Mouse (Mus musculus) ES-E14 (cell line): Measurements from ENCODE around the gene Tmprss2. TPM values are rescaled to one million over a fixed set of nuclear protein-coding genes. Genes with fewer than 3 reads are reported as not detected.

Experiments
- DNase-seq: peaks from one replicate; pipeline ENCODE4 v3.0.0-alpha.2; 2013; ENCODE audit warnings: low read depth, low spot score
- H3K27ac ChIP-seq: 2 replicates; pipeline ENCODE4 v1.5.1; 2012; ENCODE audit warnings: low read depth, mild to moderate bottlenecking, low read length, moderate library complexity, mixed read lengths; ENCODE audit not compliant: poor library complexity, insufficient read depth, severe bottlenecking
- H3K36me3 ChIP-seq: 2 replicates; pipeline ENCODE4 v1.6.1; 2012; ENCODE audit warnings: mild to moderate bottlenecking, low read length, moderate library complexity, mixed read lengths; ENCODE audit not compliant: control insufficient read depth, poor library complexity, insufficient read depth, severe bottlenecking
- H3K4me1 ChIP-seq, 2 experiments: fragments of 150-350 bp in 1 of 2; sonication (generic) in 1 of 2; 2 replicates each; pipeline ENCODE4 v1.6.1; 2012; ENCODE audit warnings: low read length in 2 of 2, mild to moderate bottlenecking in 1 of 2, mixed read lengths in 1 of 2; ENCODE audit not compliant: control insufficient read depth in 2 of 2, insufficient read depth in 2 of 2, poor library complexity in 1 of 2
- H3K4me3 ChIP-seq, 2 experiments: fragments of 150-350 bp in 1 of 2; sonication (generic) in 1 of 2; 2 replicates each; pipeline ENCODE4 v1.5.1; 2012; ENCODE audit warnings: low read length in 2 of 2, low read depth in 1 of 2, mild to moderate bottlenecking in 1 of 2, mixed read lengths in 1 of 2; ENCODE audit not compliant: insufficient read depth in 1 of 2, poor library complexity in 1 of 2, severe bottlenecking in 1 of 2
- H3K9ac ChIP-seq: 2 replicates; pipeline ENCODE4 v1.6.1; 2012; ENCODE audit warnings: low read depth, mild to moderate bottlenecking, low read length, mixed read lengths; ENCODE audit not compliant: poor library complexity, insufficient read depth, severe bottlenecking
- H3K9me3 ChIP-seq: fragments of 150-350 bp; sonication (generic); 2 replicates; pipeline ENCODE4 v1.6.1; 2012; ENCODE audit warnings: low read depth, mild to moderate bottlenecking, low read length; ENCODE audit not compliant: control insufficient read depth, insufficient read depth
- CHD2 ChIP-seq: IDR thresholded peaks from 2 replicates; pipeline ENCODE4 v1.6.1; 2014; ENCODE audit warnings: mild to moderate bottlenecking, low read depth, low read length, inconsistent platforms
- HCFC1 ChIP-seq: IDR thresholded peaks from 2 replicates; pipeline ENCODE4 v1.6.1; 2012; ENCODE audit warnings: low read length, inconsistent platforms, borderline replicate concordance; ENCODE audit not compliant: insufficient read depth
- MAFK ChIP-seq: IDR thresholded peaks from 2 replicates; pipeline ENCODE4 v1.6.1; 2014; ENCODE audit warnings: mild to moderate bottlenecking, low read depth, low read length, inconsistent platforms; ENCODE audit not compliant: insufficient read depth
- ZC3H11A ChIP-seq: IDR thresholded peaks from 2 replicates; pipeline ENCODE4 v1.6.1; 2012; ENCODE audit warnings: low read depth, mild to moderate bottlenecking, inconsistent platforms, low read length, borderline replicate concordance
- ZNF384 ChIP-seq: IDR thresholded peaks from 2 replicates; pipeline ENCODE4 v1.6.1; 2012; ENCODE audit warnings: low read depth, low read length, inconsistent platforms
- in situ Hi-C, 2 experiments: fragments of 600-800 bp; cut with MboI; formaldehyde crosslinking; loops; one replicate each; pipeline ENCODE4 v1.15.1; 2025; ENCODE audit warnings: low sequenced_read_pairs in 2 of 2, inconsistent platforms in 1 of 2; ENCODE audit not compliant: unreplicated experiment in 2 of 2
- total RNA-seq: library from RNA; depleted of rRNA; stranded (reverse); fragments of 300-350 nt; gene quantifications from 2 replicates; pipeline ENCODE4 v1.2.3, GENCODE M21; 2012

The Tmprss2 gene
- total RNA-seq, 1 experiment, result 1.7 TPM

GRCm38 (mm10) chr16:97644681-97645080 is 33.7 kb upstream of the Tmprss2 start:
- H3K27ac ChIP-seq, result no peak overlapping the region
- DNase-seq, result no peak
- no peaks in the 10 kb centered on the region for H3K4me1 ChIP-seq
- no peaks in the 10 kb centered on the region for H3K36me3 ChIP-seq
- no peaks in the 10 kb centered on the region for H3K9me3 ChIP-seq
- H3K4me3 ChIP-seq, result no peak overlapping the region
- no peak overlapping the region for H3K9ac ChIP-seq
- in situ Hi-C loops, result no loop called here
- TF ChIP-seq CHD2 (no peak), HCFC1 (no peak), MAFK (no peak), ZC3H11A (no peak), ZNF384 (no peak)

DNA sequence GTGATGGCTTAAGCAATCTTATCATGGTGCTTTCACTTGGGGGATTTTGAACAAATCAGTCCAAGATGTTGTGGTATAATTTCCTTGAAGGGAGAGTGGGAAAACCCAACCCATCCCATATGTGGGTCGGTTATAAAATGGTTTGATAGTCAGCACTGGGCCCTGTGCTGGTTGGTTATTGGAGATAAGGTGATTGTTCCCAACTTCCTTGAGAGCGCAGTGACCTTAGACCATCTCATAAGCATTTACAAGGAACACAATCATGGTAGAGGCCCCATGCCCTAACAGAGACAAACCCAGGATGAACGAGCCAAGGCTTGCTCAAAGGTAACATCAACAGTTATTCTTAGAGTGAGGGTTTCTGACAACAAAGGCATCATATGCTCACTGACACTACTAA is 28.6 kb upstream of the Tmprss2 start:
- no peaks in the 10 kb centered on the region for H3K36me3 ChIP-seq
- no peak overlapping the region for H3K4me3 ChIP-seq
- no peaks in the 10 kb centered on the region for H3K9me3 ChIP-seq
- TF ChIP-seq CHD2, result no peak
- no peak for TF ChIP-seq MAFK
- TF ChIP-seq ZC3H11A, result no peak
- TF ChIP-seq ZNF384, result no peak
- no peak for TF ChIP-seq HCFC1
- no peak overlapping the region for H3K9ac ChIP-seq
- H3K4me1 ChIP-seq, result no peaks in the 10 kb centered on the region
- no peak overlapping the region for H3K27ac ChIP-seq
- in situ Hi-C loops, result no loop called here
- no peak for DNase-seq

GRCm38 (mm10) chr16:97632880-97633484 is 22.0 kb upstream of the Tmprss2 start:
- Histone ChIP-seq H3K4me1 (no peaks in the 10 kb centered on the region; a peak in 1 of 4 replicates), H3K36me3 (no peaks in the 10 kb centered on the region), H3K27ac (no peak overlapping the region), H3K9me3 (no peaks in the 10 kb centered on the region), H3K9ac (no peak overlapping the region), H3K4me3 (no peak overlapping the region)
- DNase-seq, result no peak
- in situ Hi-C loops, result no loop called here
- TF ChIP-seq ZC3H11A (no peak), ZNF384 (no peak), CHD2 (no peak), MAFK (no peak), HCFC1 (no peak)

DNA sequence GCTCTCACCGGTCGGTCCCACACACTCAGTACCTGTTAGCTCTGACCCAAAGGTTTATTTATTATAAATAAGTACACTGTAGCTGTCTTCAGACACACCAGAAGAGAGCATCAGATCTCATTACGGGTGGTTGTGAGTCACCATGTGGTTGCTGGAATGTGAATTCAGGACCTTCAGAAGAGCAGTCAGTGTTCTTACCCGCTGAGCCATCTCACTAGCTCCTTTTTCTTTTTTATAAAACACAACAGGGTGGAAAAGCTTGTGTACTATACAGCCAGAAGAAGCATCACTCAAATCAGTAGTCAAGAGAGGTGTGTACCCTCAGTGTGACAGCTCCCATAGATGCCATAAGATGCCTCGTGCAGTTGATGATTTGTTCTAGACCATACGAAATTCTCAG is 12.2 kb upstream of the Tmprss2 start:
- Histone ChIP-seq H3K4me1 (no peaks in the 10 kb centered on the region), H3K4me3 (no peak overlapping the region), H3K9me3 (no peaks in the 10 kb centered on the region), H3K36me3 (no peaks in the 10 kb centered on the region), H3K9ac (no peak overlapping the region), H3K27ac (no peak overlapping the region)
- in situ Hi-C loops, result no loop called here
- no peak for DNase-seq
- TF ChIP-seq ZC3H11A (no peak), CHD2 (no peak), ZNF384 (no peak), HCFC1 (no peak), MAFK (no peak)

GRCm38 (mm10) chr16:97622383-97622889 is 11.4 kb upstream of the Tmprss2 start:
- no peaks in the 10 kb centered on the region for H3K36me3 ChIP-seq
- in situ Hi-C loops, result no loop called here
- DNase-seq, result no peak
- H3K9ac ChIP-seq, result no peak overlapping the region
- H3K9me3 ChIP-seq, result no peaks in the 10 kb centered on the region
- H3K4me3 ChIP-seq, result no peak overlapping the region
- no peak overlapping the region for H3K27ac ChIP-seq
- TF ChIP-seq ZC3H11A (no peak), HCFC1 (no peak), CHD2 (no peak), MAFK (no peak), ZNF384 (no peak)
- H3K4me1 ChIP-seq, result no peaks in the 10 kb centered on the region
